Mouse (Mus musculus) embryo, embryonic 11.5 days (tissue): Measurements from ENCODE around the gene 1700109H08Rik.
A peak's percentile ranks its signal among the peaks of the same experiment; 100 is the strongest.
"Not testable (repeated sequence)": the region's sequence is repeated elsewhere in the genome, so short reads cannot be mapped to it uniquely, and the experiment has no call there.

Source experiments
- DNase-seq: peaks from one replicate; pipeline ENCODE4 v3.0.0-alpha.2; 2012; ENCODE audit warnings: low read depth, low spot score

The 1700109H08Rik gene

DNA sequence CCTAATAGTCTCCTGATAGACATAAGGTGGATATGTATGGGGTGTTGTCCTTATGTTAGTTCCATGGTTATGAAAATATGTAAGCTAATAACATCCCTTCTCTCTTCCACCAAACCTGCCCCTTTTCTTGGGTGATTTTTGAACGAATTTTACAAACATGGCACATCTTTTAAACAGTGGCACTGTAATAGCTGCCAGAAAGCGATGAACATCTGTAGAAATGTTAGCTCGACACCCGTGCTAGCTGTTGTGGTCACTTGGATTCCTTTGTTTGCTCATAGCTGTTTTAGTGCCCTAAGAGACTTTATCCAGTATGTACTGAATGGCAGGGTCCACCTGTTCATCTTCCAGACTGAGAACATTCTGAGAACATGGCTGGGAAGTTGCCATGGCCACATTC lies at the start of gene 1700109H08Rik:
TSS of gene 1700109H08Rik (plus strand) at position 301 of the 400 bp plus-strand sequence.
- no peak for DNase-seq

DNA sequence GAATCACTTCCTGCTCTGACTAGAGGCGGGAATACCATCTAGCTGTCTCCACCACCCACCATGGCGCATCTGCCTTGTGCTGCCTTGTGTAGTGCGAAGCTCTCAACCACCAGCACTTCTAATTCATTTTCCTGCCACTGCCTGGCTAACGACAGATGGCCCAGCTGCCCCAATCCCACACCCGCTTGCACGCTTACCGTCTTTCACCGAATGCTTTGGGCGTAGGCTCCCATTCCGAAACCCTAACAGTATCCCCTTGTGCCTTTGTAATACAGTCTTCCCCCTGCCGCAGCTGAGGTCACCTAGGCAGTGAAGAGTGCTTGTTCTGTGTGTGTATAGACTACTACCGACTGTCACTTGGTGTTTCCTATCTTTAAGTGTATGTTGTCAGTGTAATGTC lies 49.6 kb upstream of the 1700109H08Rik start:
- no peak for DNase-seq

DNA sequence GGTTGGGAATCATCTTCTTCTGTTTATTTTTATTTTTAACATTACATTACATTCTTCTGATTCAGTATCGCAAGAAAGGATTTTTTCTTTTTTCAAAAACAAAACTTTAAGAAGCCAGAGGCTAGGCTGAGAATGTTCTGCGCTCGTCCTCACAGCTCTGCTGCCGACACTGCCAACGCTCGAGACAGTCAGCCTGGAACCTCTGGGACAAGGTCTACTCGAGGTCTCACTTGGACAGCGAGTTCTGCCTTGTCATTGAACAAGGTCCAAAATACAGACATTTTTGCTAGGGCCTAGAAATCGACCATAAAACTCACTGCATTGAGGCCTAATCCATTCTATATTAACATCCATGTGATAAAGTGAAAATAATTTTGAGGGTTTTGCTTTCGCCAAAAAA lies 48.5 kb upstream of the 1700109H08Rik start:
- DNase-seq: no peak

GRCm38 (mm10) chr5:3527041-3527691 lies 44.2 kb upstream of the 1700109H08Rik start:
- no peak for DNase-seq

GRCm38 (mm10) chr5:3529585-3530189 lies 41.7 kb upstream of the 1700109H08Rik start:
- DNase-seq: no peak

DNA sequence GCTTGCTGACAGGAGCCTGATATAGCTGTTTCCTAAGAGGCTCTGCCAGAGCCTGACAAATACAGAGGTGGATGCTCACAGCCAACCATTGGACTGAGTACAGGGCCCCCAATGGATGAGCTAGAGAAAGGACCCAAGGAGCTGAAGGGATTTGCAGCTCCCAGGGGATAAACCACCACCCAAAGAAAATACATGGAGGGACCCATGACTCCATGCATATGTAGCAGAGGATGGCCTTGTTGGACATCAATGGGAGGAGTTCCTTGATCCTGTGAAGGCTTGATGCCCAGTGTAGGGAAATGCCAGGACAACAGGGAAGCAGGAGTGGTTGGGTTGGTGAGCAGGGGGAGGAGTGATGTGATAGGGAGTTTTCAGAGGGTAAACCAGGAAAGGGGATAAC lies 39.3 kb upstream of the 1700109H08Rik start:
- DNase-seq: not testable (repeated sequence)

- no peak for DNase-seq
These were observed 34.7 kb upstream of the 1700109H08Rik start for GRCm38 (mm10) chr5:3536592-3537212.

DNA sequence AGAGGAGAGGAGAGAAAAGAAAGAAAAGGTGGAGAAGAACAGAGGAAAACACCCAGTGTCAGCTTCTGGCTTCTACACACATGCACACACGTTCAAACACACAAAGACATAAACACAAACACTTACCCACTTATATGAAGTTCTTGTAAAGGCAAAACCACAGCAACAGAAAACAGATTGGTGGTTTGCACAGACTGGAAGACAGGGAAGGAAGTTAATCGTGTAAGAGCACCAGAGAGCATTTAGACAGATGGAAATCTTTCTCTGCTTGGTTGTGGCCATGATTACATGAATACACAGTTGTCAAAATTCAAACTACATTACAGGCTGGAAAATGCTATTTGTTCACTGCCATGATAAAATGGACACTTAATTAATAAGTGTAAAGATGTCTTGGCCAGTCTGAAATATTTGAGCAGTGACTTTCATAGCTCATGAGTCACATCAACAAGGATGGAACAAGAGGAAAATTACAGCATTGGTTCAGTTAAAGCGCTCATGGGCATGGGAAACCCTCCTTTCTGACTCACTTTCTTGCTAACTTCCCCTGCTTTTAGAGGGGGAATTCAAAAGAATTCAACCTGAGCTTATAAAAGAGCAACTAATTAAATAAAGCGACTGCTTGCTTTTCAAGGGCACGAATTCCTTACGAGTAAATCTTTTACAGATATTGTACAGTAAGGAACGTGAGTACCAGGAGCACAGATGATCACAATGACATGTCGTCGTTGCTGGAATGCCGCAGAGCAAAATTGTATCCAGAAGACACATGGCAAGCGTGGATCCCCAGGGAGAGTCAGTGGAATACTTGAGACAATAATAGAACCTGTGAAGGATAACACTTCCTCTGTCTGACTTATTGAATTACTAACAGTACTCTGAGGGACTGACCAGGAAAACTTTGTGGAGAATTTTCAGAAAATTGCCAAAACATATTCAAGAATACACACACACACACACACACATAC lies 32.6 kb upstream of the 1700109H08Rik start:
- no peak for DNase-seq

DNA sequence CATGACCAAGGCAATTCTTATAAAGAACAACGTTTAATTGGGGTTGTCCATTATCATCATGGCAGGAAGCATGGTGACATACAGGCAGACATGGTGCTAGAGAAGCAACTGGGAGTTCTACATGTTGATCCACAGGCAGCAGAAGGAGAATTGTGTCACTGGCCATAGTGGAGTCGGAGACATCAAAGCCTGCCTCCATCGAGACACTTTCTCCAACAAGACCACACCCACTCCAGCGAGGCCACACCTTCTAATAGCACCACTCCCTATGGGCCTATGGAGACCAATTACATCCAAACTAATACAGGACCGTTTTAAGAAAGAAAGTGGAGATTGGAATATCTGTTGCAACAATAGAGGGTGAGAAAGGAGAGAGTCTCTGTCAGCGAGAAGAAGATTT lies 29.5 kb upstream of the 1700109H08Rik start:
- DNase-seq: no peak

DNA sequence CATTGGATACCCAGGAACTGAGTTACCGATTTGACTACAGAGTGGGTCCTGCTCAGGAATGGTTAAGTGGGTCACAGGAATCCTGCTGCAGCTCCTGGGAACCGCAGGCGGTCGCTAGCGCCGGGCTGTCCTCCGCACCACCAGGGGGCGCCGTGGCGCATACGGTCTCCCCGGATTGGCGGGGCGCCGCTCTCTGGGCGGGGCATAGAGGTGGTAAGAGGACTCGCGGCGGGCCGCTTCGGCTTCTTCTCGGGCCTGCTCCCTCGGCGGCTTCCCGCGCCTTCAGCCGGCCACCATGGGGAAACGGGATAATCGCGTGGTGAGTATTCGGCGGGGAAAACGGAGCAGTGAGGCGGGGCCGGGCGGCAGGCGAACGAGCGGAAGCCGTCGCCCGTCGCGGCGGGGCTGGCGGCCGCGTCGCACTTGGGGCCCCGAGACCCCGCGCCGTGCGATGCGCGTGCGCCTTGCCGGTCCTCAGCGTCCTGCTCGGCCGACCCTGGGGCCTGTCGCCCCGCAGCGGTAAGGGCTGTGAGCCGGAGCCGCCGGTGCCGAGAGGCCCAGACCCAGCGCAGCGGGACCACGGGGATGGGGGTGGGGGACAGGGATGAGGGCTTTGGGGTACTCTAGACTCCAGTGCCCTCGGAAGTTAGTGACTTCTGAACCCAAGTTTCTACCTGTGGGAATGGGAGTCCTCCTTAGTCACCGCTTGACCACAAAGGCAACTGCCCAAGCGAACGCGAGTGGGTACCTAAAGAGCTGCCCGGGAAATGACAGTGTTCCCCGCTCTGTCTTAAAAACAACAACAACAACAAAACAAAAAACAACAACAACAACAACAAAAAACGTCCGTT lies 27.5 kb upstream of the 1700109H08Rik start, which contains the start of gene Fam133b:
TSS of gene Fam133b (plus strand) at position 205 of the 851 bp plus-strand sequence.
- peak; percentile 90 for DNase-seq

DNA sequence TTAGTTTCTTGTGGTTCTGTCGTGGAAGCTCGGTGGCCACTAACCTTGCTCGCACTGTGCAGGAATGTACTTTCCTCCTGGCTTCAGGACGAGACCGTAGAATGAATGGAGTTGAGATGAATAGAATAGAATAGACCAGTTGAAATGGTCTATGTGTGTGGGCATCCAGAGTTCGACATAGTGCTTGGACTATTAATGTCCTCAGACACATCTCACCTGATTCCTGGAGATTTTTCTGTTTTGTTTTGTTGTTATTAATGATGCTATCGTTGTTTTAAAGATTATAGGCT lies 26.9 kb upstream of the 1700109H08Rik start:
- peak; percentile 5 for DNase-seq

DNA sequence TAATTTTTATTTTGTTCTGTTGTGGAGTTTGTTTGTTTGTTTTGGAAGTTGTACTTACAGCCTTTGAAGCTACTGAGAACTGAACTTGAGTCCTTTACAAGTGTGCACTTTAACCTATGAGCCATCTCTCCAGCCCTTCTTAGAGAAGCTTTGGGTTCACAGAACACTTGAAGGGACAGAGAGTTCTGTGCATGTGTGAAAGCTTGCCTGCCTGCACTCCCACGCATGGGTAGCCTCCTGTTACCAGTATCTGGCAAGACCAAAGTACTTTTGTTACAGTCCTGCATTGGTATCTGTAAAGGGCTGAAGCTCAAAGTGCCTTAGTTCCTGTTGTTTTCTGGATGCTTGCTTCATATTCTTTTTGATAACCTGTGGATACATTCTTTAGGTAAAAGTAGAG lies 25.1 kb upstream of the 1700109H08Rik start:
- DNase-seq: no peak

DNA sequence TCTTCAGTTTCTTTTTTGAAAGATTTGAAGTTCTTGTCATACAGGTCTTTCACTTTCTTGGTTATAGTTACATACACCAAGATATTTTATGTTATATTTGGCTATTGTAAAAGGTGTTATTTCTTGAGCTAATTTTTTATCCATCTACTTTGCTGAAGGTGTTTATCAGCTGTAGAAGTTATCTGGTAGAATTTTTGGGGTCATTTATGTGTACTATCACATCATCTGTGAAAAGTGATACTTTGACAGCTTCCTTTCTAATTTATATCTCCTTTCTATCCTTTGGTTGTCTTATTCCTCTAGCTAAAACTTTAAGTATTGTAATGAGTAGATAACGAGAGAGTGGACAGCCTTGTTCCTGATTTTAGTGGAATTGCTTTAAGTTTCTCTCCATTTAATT lies 19.9 kb upstream of the 1700109H08Rik start:
- no peak for DNase-seq

DNA sequence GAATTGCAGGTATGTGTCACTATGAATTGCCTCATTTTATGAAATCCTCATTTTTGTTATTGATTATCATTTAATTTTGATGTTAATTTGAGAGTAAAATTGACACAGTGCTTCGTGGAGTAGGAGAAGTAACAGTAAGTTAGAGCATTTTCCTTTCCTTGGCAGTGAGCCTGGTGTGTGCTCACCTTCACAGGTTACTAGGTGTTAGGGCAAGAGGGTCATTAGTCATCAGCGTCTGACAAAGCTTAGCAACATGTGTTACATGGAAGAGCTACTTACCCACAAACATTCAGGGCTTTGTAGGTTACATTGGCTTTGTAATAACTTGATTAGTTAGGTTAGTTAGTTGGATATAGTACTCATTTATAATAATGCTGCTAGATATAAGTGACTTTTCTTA lies 17.2 kb upstream of the 1700109H08Rik start:
- DNase-seq: no peak

DNA sequence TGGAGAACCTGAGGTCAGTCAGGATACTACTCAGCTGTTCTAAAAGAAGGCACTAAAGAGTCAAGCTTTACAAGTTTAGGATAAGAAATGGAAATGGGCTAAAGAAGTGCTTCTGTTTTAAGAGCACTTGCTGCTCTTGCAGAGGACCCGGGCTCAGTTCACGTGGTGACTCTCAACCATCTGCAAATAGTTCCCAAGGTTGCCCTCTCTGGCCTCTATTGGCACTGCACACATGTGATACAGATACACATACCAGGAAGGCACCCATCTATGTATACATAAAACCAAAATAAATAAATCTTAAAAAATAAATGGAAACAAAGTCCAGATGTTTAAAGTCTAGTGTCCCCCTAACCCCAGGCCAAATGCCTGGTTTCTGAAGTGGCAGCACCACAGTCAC lies 3.5 kb downstream of the 1700109H08Rik start:
- no peak for DNase-seq

DNA sequence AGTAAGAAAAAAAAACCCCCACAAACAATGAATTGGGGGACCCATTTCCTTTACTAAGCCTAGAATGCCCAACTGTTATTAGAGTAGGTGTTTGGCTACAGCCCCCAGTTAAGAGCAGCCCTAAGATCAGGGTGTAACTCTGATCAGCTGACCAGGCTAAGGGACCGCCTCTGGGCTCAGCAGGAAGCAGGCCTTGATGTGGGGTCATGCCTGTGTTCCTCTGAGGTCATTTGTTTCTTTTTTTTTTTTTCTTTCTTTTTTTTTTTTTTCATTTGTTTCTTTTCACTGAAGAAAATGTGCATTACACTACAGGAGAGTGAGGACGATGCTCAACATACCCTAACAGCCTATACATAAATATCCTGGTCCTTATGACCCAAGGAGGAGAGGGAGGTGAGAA lies 6.6 kb downstream of the 1700109H08Rik start:
- no peak for DNase-seq

DNA sequence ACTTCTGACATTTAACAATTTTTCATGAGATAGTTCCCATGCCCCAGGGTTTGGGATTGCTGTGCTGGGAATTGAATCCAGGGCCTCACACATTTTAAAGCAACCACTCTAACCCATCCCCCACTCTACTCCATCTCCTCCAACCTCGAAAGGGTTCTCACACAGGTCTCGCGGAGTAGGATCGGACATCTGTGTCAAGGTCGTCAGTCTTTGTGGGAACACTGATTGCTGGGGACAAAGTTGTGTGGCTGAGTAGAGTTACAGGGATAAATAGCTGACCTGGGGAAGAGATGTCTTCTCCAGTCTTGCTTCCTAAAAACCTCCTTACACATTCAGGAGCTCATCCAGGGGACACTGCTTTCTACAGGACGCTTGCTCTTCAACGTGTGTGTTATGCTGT lies 7.7 kb downstream of the 1700109H08Rik start:
- DNase-seq: no peak

- DNase-seq: peak; percentile 88
These were observed 24.5 kb downstream of the 1700109H08Rik start, which contains the start of gene Pex1 for GRCm38 (mm10) chr5:3595693-3596398. Pex1 (plus strand) TSS chr5:3596066.

- DNase-seq: peak; percentile 53
These were observed 25.0 kb downstream of the 1700109H08Rik start, which contains the start of gene Rbm48 for GRCm38 (mm10) chr5:3596399-3596766. Rbm48 (minus strand) TSS chr5:3596585.

DNA sequence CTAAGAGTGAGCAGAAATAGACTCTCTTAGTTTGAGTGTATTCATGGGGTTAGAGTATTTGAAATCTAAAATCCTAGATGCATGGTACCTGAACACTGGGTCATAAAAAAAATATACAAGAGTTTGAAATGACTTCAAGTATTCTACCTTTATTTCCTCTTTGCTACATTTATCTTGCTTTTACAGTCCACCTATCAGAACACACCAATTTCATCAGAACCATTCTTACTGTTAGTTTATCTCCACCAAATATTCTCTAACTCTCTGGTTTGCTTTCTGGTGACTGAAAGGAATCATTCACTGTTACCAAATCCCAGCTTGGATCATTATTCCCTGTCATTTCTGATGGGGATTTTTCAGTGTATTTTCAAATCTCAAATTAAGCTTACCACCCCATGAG lies 25.8 kb downstream of the 1700109H08Rik start:
- DNase-seq: no peak
